Mouse (Mus musculus) G1E (cell line): ENCODE measurements around the gene Dnajb1. TPM values are rescaled to one million over a fixed set of nuclear protein-coding genes. Genes with fewer than 3 reads are reported as not detected.

Experiments
- ATAC-seq: 2 replicates; pipeline ENCODE4 v1.8.0; 2016; ENCODE audit warnings: mild to moderate bottlenecking; ENCODE audit not compliant: insufficient number of reproducible peaks, poor library complexity, low FRiP score, severe bottlenecking; ENCODE audit errors: extremely low read depth
- DNase-seq: peaks from one replicate; pipeline ENCODE4 v3.0.0; 2012; ENCODE audit warnings: low spot score
- H3K27me3 ChIP-seq: 2 replicates; pipeline ENCODE4 v1.6.1; 2012; ENCODE audit warnings: mild to moderate bottlenecking, low read length, inconsistent platforms; ENCODE audit not compliant: insufficient read depth
- H3K36me3 ChIP-seq: replicated peaks from 2 replicates; pipeline ENCODE3; 2012; ENCODE audit warnings: mild to moderate bottlenecking, inconsistent platforms
- H3K4me1 ChIP-seq: 2 replicates; pipeline ENCODE4 v1.6.1; 2012; ENCODE audit warnings: low read depth, low read length, inconsistent platforms, mixed read lengths; ENCODE audit not compliant: insufficient read depth
- H3K4me3 ChIP-seq: 2 replicates; pipeline ENCODE4 v1.5.1; 2012; ENCODE audit warnings: low read depth, mild to moderate bottlenecking, inconsistent platforms, low read length, moderate library complexity, mixed read lengths
- H3K9me3 ChIP-seq: replicated peaks from 2 replicates; pipeline ENCODE4 v1.6.1; 2012; ENCODE audit warnings: inconsistent platforms
- CTCF ChIP-seq: IDR thresholded peaks from 2 replicates; pipeline ENCODE4 v1.5.1; 2012; ENCODE audit warnings: low read depth, low read length, inconsistent platforms, mixed read lengths
- GATA1 ChIP-seq: IDR thresholded peaks from 2 replicates; pipeline ENCODE4 v1.6.1; 2012; ENCODE audit warnings: borderline replicate concordance, low read length, inconsistent platforms, mixed read lengths
- GATA2 ChIP-seq: IDR thresholded peaks from 2 replicates; pipeline ENCODE4 v1.6.1; 2012; ENCODE audit warnings: low read depth, low read length, inconsistent platforms, borderline replicate concordance
- POLR2AphosphoS5 ChIP-seq: IDR thresholded peaks from 2 replicates; pipeline ENCODE4 v1.6.1; 2012; ENCODE audit warnings: low read depth, low read length, inconsistent platforms; ENCODE audit not compliant: insufficient replicate concordance
- TAL1 ChIP-seq: conservative IDR thresholded peaks from 2 replicates; pipeline ENCODE4 v1.6.1; 2012; ENCODE audit warnings: low read depth, low read length, inconsistent platforms, mixed read lengths
- polyA plus RNA-seq: library from polyadenylated mRNA; stranded (reverse); fragments of >175 nt; gene quantifications from 2 replicates; pipeline ENCODE4 v1.2.3, GENCODE M21; 2012
- total RNA-seq, 2 experiments: library from RNA; stranded (forward) in 1 of 2; stranded (reverse) in 1 of 2; fragments of 200-1000 nt in 1 of 2; fragments of >200 nt in 1 of 2; fragmentation: Nextera tagmentation in 1 of 2; gene quantifications; 2 replicates each; pipeline ENCODE4 v1.2.3; 2014 to 2017

The Dnajb1 gene
- total and polyA plus RNA-seq, 3 experiments, result 36.0 to 44.8 (median 37.8) TPM

- H3K4me1 ChIP-seq, result peaks cover 51% of the 10 kb centered on the region
- DNase-seq (no peak), ATAC-seq (no peak)
- no peaks in the 10 kb centered on the region for H3K9me3 ChIP-seq
- no peak overlapping the region for H3K4me3 ChIP-seq
- peaks cover 92% of the 10 kb centered on the region for H3K36me3 ChIP-seq
- no peak for TF ChIP-seq CTCF
- TF ChIP-seq GATA1, result no peak
- TF ChIP-seq TAL1, result no peak
- TF ChIP-seq POLR2AphosphoS5, result no peak
- TF ChIP-seq GATA2, result no peak
- no peaks in the 10 kb centered on the region for H3K27me3 ChIP-seq
Measured at GRCm38 (mm10) chr8:83585333-83585732, 22.7 kb upstream of the Dnajb1 start.

GRCm38 (mm10) chr8:83587644-83588043, 20.3 kb upstream of the Dnajb1 start:
- Histone ChIP-seq H3K9me3 (no peaks in the 10 kb centered on the region), H3K36me3 (peaks cover 92% of the 10 kb centered on the region), H3K4me1 (peaks cover 41% of the 10 kb centered on the region), H3K4me3 (no peak overlapping the region), H3K27me3 (no peaks in the 10 kb centered on the region)
- TF ChIP-seq GATA2 (no peak), TAL1 (no peak), POLR2AphosphoS5 (no peak), GATA1 (no peak), CTCF (no peak)
- ATAC-seq, result no peak
- no peak for DNase-seq

- no peaks in the 10 kb centered on the region for H3K27me3 ChIP-seq
- H3K4me1 ChIP-seq, result peaks cover 36% of the 10 kb centered on the region
- H3K9me3 ChIP-seq, result no peaks in the 10 kb centered on the region
- H3K4me3 ChIP-seq, result no peak overlapping the region
- ATAC-seq, result no peak
- no peak for DNase-seq
- no peak for TF ChIP-seq GATA1
- TF ChIP-seq CTCF, result no peak
- peaks cover 82% of the 10 kb centered on the region for H3K36me3 ChIP-seq
Measured at GRCm38 (mm10) chr8:83588886-83589285, 19.1 kb upstream of the Dnajb1 start.

GRCm38 (mm10) chr8:83590488-83591023, 17.4 kb upstream of the Dnajb1 start:
- no peak overlapping the region for H3K4me3 ChIP-seq
- TF ChIP-seq TAL1 (no peak), CTCF (no peak), GATA2 (no peak), GATA1 (no peak)
- DNase-seq, result no peak
- no peaks in the 10 kb centered on the region for H3K9me3 ChIP-seq
- H3K36me3 ChIP-seq, result peaks cover 66% of the 10 kb centered on the region
- no peaks in the 10 kb centered on the region for H3K27me3 ChIP-seq
- H3K4me1 ChIP-seq, result peaks cover 33% of the 10 kb centered on the region
- ATAC-seq, result no peak

- no peaks in the 10 kb centered on the region for H3K27me3 ChIP-seq
- H3K36me3 ChIP-seq, result peaks cover 48% of the 10 kb centered on the region
- DNase-seq, result no peak
- TF ChIP-seq POLR2AphosphoS5, result no peak
- TF ChIP-seq GATA2, result no peak
- no peak for TF ChIP-seq CTCF
- TF ChIP-seq GATA1, result no peak
- no peak for TF ChIP-seq TAL1
- no peaks in the 10 kb centered on the region for H3K9me3 ChIP-seq
- peaks cover 27% of the 10 kb centered on the region for H3K4me1 ChIP-seq
- ATAC-seq, result no peak
- H3K4me3 ChIP-seq, result peak overlapping the region; percentile 14; the same call in 1 of the 2 replicates
Measured at GRCm38 (mm10) chr8:83592682-83593081, 15.3 kb upstream of the Dnajb1 start.

GRCm38 (mm10) chr8:83593325-83594166, 14.4 kb upstream of the Dnajb1 start:
- Histone ChIP-seq H3K27me3 (no peaks in the 10 kb centered on the region), H3K9me3 (no peaks in the 10 kb centered on the region), H3K36me3 (peaks cover 40% of the 10 kb centered on the region), H3K4me1 (peaks cover 20% of the 10 kb centered on the region), H3K4me3 (peak overlapping the region; percentile 78)
- no peak for DNase-seq
- ATAC-seq, result no peak
- TF ChIP-seq TAL1 (no peak), GATA1 (no peak), POLR2AphosphoS5 (no peak), GATA2 (no peak), CTCF (no peak)
